Mouse (Mus musculus) heart, postnatal 10 days (tissue): ENCODE data around the gene Cyp2c40. TPM values are rescaled to one million over a fixed set of nuclear protein-coding genes. Genes with fewer than 3 reads are reported as not detected.
"Not testable (repeated sequence)": the region's sequence is repeated elsewhere in the genome, so short reads cannot be mapped to it uniquely, and the experiment has no call there.

Source experiments
- DNase-seq, 2 experiments: peaks; one replicate each; pipeline ENCODE4 v3.0.0; 2021
- intact Hi-C: fragments of 180-260 bp; cut with DNase I; formaldehyde crosslinking; loops from one replicate; pipeline ENCODE4 v1.15.1; 2025
- total RNA-seq, 2 experiments: library from RNA; stranded (reverse); gene quantifications; 2 replicates each; pipeline ENCODE4 v1.2.3; 2021

Cyp2c40 gene
- not detected for total RNA-seq

DNA sequence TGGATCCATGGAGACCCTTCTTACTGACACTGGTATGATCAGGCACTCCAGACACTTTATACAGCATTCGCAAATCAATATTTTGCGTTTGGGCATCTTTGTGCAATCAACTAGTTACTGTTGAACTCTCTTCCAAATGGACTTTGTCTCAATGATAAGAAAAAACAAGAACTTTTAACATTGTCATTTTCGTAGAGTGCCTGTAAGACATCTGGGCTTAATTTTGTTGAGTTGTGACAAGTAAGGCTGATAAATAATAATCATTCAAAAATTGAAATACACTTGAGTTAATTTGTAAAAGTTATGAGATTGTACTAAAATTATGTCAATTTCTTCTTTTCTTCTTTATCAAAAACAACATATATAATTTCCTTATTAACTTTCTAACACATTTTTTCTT, at the start of gene Cyp2c40:
Gene Cyp2c40, minus strand, starts transcription at position 101 of the 400 bp plus-strand sequence.
- DNase-seq, intact Hi-C loops: not testable (repeated sequence)

DNA sequence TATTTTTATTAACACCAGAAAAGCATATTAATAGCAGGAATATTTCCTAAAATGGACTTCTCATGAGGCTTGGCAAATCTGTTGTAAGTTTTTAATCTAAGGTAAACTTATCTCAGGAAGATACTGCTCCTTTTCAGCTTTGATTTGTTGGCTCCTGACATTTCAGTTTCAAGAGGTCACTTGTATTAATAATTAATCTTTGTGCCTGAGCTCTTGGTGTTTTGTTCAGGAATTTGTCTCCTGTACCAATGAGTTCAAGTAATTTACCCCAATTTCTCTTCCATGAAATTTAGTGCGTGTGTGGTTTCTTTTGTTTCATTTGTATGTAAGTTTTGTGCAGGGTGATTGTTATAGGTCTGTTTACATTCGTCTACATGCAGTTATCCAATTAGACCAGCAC, 8.3 kb upstream of the Cyp2c40 start:
- DNase-seq, intact Hi-C loops: not testable (repeated sequence)

DNA sequence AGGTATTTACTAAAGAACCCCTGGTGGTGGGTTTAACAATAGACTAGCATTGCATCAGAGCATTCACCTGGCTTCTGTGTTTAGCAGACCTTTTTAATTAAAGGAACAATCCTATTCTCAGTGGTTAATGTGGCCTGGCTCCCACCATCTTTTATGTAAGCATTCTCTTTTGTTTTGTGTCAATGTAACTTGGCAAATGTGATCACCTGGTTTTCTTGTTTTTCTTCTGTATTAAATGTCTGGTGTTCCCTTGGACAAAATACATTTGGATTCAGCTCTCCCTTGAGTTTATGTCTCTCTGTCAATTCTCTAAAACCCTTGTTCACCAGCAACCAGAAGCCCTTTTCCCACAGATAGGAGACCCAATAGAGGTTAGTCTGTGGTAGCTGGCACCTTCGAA, 3.8 kb upstream of the Cyp2c40 start:
- intact Hi-C loops, DNase-seq: not testable (repeated sequence)

DNA sequence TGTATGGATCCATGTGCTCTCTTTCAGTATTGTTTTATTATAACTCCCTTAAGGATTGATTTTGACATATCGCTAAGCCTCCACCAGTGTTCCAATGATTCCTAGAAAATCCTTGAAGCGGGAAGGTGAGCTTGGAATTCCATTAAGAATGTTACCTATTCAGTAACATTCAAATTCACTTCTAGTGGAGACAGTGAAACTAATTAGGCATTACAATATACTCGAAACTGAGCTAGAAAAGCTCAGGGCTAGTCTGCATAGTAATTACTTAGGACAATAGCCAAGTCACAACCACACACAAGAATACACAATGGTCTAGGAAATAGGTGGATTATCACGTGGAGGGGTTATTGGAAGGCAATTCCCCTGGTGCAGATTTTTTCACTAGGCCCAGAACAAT, 3.4 kb upstream of the Cyp2c40 start:
- DNase-seq, intact Hi-C loops: not testable (repeated sequence)

DNA sequence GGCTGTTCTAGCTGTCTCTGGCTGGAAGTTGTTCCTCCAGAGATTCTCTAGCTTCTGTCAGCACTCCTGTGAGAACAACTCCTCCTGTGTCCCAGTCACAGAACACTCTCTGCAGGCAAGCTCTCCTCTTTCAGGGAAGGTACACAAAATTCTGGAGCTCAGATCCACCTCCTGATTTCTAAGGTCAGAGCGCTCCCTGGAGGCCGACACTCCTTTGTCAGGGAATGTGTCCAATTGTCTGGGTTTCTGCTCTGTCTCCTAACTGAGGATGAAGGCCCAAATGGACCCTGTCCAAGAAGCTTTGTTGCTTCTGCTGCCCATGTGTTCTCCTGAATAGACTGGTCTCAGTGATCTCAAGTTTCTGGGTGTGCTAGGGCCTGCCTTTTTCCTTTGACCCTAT, 27.2 kb downstream of the Cyp2c40 start:
- DNase-seq, intact Hi-C loops: not testable (repeated sequence)

DNA sequence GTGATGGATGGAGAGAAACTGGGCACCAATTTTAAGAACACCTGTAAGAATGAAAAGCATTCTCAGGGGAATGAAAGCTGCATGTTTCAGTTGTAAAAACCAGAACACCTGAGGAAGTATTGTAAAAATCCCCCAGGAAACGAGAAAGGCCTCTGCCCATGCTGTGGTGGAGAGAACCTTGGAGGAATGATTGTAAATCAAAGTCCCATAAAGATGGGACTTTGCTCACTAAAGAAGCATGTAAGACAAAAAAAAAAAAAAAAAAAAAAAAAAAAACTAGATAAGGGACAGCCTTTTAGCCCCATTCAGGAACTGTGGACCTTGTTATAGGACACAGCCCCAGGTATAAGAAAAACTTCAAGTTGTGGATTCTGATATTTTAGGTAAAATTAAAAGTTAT, 67.3 kb downstream of the Cyp2c40 start:
- DNase-seq, result no peak
- intact Hi-C loops, result no loop called here

DNA sequence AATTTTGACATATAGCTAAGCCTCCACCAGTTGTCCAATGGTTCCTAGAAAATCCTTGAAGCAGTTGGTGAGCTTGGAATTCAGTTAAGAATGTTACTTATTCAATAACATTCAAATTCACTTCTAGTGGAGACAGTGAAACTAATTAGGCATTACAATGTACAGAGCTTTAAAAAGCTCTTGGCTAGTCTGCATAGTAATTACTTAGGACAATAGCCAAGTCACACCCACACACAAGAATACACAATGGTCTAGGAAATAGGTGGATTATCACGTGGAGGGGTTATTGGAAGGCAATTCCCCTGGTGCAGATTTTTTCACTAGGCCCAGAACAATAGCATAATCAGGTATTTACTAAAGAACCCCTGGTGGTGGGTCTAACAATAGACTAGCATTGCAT, 68.3 kb downstream of the Cyp2c40 start:
- intact Hi-C loops, DNase-seq: not testable (repeated sequence)

DNA sequence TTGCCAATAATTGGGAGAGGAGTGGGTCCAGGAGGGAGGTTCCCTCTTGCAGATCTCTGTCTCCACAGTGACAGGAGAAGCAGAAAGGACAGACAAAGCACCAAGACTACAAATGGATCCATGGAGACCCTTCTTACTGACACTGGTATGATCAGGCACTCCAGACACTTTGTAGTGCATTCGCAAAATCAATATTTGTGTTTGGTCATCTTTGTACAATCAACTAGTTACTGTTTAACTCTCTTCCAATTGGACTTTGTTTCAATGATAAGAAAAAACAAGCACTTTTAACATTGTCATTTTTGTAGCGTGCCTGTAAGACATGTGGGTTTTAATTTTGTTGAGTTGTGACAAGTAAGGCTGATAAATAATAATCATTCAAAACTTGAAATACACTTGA, 71.7 kb downstream of the Cyp2c40 start, which contains the start of gene Cyp2c68:
Gene Cyp2c68, minus strand, starts transcription at position 135 of the 400 bp plus-strand sequence.
- intact Hi-C loops, result no loop called here
- no peak for DNase-seq

Other genes starting within 250 kb of the Cyp2c40 start
- not detected for gene Cyp2c67, start 163.8 kb downstream of the Cyp2c40 start, total RNA-seq
- not detected for gene Cyp2c68, start 71.8 kb downstream of the Cyp2c40 start, total RNA-seq
- not detected for gene Cyp2c69, start 74.0 kb upstream of the Cyp2c40 start, total RNA-seq
- not detected for gene Cyp2c37, start 179.6 kb upstream of the Cyp2c40 start, total RNA-seq